Mouse (Mus musculus): Measurements from ENCODE around the gene Dusp1.

The Dusp1 gene

DNA sequence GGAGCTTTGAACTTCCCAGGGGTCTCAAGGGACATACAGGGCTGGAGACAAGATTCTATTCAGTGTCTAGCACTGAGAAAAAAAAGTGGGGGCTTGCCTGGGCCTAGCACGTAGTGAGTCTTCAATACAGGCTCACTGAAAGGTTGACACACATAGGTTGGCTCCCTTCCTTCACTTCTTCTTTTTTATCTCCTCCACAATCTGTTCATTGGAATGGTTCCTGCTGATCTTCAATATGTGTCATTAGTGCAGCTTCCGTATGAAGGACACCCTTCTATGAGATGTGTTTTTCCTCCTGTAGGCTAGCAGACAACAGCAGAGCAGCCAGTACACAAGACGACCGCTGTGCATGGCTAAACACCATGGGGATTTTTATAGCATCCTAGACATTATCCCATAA, 37.1 kb downstream of the Dusp1 start:
- no peak for DNase-seq (ENCODE audit: low spot score in 2 of 2)

DNA sequence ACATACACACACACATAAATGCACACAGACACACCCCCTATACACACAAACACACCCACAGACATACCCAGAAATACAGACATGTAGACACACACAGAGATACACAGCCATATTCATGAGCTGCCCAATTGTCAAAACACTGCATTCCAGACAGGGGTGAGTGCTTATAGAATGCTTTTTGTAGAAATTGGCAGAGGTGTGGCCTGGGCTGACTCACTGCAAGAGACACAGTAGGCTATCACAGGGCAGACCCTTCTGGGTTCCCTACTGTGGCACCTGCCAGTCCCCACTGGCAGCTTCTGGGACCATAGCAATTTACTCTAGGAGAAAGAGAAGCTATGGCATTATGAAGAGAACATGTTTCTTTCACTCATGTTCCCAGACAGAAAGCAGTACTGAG, 37.6 kb downstream of the Dusp1 start:
- DNase-seq (ENCODE audit: low spot score in 2 of 2), result no peak

DNA sequence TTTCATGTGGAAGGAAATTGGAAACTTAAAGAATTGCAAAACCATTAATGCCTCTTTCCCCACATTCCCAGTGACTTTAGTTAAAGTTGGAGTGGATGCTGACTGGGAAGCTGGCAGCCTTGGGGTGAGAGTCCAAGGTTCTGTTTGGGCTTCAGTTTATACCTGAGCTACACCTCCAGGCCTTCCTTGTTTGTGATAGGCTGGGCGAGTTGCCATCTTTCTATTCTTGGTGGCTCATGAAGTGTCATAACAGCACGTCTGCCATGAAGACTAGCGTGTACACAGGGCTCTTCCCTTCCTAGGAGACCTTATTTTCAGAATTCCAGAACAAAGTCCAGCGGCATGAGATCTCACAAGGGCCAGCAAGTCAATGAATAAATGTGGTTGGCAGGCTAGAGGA, 39.2 kb downstream of the Dusp1 start:
- no peak for DNase-seq (ENCODE audit: low spot score in 2 of 2)

DNA sequence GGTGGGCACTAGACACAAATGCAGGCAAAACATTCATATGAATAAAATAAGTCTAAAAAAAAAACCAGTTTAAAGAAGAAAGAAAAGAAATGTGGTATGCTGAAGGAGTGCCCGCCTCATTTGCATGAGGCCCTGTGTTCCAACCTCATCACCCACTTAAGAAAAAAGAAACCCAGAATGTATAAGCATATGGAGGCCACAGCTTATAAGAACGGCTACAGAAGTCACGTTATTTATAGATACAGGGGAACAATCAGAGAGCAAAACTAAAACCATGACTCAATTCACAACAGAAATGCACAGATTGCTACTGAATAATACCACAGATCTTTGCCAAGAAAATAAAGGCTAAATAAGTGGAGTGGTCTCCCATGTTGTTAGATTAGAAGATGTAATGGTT, 43.6 kb downstream of the Dusp1 start:
- no peak for DNase-seq (ENCODE audit: low spot score in 2 of 2)

DNA sequence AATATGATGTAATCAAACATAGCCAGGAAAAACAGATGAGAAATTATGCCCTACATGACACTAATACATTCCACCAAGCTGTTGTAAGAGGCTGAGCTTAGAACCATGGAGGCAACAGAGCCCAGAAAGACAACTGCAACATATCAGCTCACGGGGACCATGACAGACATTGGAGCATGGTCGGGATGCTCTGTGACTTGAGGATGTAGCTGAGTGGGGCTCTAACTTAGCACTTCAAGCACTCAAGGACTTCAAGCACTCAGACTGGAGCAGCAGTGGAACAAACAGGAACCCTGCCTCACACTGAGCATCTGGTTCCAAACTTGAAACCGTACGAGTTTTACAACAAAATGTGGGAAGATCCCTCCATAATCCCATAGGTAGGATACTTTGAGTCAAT, 46.3 kb downstream of the Dusp1 start:
- DNase-seq (ENCODE audit: low spot score in 2 of 2), result no peak

DNA sequence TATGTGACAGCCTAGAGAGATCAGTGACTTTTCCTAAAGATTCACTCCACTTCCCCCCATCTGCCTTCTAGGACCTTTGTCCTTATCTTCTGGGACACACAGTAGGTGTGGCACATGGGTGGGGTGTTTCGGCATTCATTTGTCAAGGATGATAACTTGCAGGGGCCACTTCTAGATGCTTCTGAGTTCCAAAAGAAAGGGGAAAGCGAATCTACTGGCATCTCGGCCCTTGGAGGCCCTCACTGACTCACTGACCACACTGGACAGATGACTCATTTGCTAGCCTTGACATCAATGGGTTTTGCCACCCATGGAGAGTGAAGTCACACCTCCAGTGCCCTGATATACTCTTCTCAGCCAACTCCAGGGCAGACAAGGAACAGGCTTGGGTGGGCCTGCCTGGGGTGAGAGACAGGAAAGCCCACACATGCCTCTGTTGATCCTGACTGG, 47.3 kb downstream of the Dusp1 start:
- DNase-seq (ENCODE audit: low spot score in 2 of 2), result no peak

DNA sequence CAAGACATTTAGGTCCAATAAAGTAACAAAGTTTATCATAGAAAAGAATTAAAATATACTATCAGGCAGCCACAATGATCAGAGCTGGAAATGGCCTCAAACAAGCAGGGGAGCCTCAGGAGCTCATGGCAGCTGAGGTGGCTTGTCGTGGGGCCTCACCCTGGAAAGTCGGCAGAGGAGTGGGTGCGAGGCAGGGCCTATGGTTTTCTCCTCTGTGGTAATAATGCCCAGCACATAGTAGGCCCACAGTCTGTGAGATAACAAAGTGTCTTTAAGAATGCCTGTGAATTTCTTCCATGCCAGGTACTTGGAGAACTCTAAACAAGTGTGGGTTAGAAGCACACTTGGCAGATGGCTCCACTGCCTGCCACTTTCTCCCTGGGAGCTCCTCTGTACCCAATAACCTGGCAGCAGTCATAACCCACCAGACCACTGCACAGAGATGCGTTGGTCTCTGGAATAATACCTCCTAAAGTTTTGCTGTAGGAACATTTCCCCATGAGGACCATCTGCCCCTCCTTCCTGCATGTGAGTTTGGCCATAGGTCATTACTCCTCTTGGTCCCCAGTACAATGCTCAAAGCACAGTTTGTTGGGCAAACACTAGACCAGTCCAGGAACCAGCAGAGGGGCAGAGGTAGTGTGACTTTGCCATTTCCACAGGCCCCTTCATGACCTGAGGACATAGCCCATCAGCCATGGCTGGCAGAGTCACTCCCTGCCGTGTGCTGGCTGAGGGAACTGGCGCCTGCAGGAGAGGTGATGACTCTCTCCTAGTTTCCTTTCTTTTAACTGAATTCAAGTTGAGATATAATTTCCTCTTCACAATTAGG, 48.3 kb downstream of the Dusp1 start:
- DNase-seq (ENCODE audit: low spot score in 2 of 2), result no peak

DNA sequence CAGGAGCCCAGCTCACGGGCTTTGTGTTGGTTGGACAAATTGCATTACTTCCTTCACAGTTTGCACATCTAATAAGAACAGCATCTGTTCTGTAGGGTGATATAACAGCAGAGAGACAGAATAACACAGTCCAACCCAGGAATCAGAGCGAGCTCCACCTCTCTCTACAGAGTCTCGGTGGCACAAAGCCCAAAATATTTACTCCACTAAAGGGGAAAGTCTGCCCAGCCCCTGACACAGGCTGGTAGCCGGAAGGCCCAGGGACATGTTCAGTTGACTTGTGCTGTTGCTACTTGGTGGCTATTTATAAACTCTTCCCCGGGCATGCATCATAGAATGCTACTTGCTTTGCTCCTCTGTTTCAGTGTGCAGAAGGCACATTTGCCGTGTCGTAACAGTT, 49.0 kb downstream of the Dusp1 start:
- no peak for DNase-seq (ENCODE audit: low spot score in 2 of 2)

DNA sequence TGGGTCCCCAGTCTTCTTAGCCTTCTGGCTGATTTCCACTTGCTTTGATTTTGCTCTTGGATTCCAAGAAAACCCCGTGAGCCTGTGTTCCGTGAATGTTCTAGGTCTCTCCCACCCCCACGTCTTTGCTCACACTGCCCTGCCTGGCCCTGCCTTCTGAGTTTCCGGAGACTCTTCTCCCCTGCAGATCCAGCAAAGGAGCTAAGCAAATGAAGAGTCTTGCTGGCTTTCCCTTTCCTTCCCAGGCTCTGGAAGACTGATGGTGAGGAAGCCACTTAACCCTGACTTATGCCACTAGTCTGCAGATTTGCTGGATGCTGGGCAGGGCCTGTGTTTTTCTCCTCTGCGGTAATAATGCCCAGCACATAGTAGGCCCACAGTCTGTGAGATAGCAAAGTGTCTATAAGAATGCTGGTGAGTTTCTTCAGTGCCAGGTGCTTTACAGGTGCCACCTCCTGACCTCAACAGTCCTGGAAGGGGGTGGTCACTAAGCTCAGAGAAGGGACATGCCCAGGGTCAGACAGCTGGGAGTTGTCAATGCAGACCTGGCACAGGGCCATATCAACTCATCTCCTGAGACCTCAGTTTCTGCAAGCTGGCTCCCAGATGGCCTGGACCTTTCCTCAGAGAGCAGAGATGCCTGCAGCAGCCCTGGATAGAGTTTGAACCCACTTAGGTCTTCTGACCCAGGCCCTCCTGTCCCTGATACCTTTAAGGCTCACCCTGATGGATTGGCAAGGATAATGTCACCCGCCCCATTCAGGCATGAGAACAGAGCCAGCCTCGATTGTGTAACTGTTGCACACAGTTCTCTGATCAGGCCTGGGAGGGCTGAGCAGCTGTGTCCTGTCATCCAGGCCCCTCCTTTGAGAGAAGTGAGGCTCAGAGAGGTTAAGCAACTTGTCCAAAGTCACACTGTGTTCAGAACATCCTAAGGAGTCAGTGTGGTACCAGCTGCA, 49.8 kb downstream of the Dusp1 start:
- no peak for DNase-seq (ENCODE audit: low spot score in 2 of 2)

DNA sequence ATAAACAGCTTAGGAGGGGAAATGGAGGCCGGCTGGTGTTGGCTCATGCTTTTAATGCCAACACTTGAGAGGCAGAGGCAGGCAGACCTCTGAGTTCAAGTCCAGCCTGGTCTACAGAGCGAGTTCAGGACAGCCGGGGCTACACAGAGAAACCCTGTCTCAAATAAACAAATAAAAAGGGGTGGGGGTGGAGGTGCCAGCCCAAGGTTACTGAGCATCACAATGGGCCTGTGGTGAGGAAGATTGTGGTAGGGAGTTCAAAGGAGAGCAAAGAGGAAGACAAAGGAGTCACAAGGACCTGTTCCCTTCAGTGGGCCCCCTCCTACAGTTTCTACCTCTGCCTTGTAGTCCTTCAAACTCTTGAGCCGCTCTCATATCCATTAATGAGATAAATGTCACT, 50.7 kb downstream of the Dusp1 start:
- no peak for DNase-seq (ENCODE audit: low spot score in 2 of 2)

DNA sequence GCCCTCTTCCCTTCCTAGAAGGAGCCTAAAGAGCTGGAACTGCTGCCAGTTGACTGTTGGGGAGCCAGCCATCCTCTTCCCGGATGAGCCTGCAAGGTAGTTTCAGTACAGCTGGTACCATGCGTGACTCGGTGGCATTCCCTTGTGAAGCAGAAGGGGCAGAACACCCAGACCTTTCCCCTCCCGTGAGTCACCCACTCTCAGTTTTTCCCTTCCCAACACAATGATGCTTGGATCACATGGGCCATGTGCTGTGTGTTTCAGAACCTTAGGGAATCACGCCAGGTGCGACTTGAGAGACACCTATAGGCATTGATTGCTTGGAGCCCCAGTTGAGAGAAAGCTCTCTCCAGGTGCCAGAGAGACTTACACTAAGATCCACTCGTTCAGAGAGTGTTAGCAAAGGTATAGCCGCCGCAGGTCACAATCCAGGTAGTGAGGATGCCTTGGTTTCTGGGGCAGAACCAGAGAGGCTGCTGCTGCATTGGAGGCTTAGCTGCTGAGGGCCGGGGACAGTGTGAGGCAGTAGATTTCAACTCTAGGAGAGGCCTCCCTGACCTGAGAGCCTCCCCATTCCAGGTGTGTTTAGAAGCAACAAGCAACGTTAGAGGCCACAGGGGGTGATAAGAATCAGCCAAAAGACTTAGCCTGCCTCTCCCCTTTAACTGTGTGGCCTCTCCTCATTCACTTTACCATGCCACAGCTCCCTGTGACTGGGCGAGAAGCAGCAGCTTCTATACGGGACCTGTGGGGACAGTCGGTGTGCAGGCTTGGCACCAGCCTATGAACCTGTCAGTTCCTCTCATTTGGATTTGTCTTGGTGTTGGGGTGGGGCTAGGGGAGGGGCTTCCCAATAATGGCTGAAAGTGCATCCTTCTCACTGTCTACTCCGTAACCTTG, 51.5 kb downstream of the Dusp1 start:
- DNase-seq (ENCODE audit: low spot score in 2 of 2), result no peak

DNA sequence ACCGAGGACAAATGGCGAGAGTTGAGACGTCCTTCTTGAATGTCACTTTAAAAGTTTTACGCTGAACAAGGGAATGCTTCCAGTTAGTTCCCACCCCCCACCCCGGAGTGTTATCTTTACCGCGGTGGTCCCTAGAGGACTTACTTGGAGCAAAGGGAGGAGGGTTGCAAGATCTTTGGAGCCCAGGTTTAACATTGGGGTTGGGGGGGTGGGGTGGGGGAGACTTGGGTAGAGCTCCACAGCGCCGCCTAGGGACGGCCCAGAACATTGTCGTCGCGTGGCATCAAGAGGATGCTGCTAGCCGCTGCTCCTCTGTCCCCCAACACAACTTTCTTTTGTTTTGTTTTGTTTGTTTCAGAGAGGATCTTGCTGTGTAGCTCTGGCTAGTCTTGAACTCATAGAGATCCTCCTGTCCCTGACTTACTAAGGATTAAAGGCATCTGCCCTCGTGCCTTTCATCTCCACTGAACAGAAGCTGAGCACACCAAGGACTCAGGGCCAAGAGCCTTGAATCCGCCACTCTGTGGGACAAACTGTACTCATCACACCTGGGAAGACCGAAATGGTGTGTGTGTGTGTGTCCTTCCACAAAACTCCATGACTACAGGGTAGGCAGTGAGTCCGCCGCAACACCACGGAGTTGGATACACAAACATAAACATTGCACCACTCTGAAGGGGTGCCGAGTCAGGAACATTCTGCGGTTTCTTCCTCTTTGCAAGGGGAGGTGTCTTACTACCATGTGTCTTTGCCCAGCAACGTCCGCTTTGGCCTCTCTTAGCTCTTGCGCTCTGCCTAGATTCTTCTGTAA, 52.8 kb downstream of the Dusp1 start:
- peak; percentile 60 to 72 for DNase-seq (ENCODE audit: low spot score in 2 of 2)

DNA sequence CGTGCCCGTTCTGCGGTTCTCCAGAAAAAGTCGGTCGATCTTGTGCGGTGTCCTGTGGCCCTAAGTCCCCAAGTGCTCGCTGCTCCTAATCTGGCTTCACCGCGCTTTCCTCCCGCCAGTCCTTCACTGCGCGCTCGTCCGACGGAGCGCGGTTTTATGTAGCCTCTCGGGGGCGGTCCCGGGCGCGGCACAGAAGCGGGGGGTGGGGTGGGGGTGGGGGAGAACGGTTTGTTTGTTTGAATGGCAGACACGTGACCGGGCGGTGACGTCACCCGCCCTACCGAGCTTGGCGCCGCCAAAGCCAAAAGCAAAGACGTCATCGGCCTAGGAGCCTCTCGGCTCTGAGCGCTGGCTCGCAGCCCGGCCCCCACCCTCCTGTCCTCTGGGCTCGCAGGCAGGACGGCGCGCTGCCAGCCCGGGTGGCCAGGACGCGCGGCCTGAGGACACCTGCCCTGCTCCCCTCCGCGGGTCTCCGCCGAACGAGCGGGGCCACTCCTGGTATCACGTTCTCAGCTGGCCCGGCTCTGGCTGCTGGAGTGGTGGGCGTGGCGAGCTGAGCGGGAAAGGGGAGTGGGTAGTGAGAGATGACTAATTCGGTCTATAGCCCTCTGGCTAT, 53.5 kb downstream of the Dusp1 start:
- peak; percentile 80 to 97 for DNase-seq (ENCODE audit: low spot score in 2 of 2)

DNA sequence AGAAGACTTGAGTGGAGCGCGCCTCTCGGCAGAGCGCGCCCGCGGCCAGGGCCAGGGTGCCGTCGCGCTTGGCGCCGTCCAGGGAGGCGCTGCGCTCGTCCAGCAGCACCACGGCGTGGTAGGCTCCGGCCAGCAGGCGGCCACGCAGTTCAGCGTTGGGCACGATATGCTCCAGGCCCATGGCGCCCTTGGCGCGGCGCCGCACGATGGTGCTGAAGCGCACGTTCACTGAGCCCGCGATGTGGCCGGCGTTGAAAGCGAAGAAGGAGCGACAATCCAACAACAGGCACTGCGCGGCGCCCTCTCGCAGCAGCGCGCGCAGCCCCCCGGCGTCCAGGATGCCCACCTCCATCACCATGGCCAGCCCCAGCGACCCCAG, 54.0 kb downstream of the Dusp1 start:
- peak; percentile 55 to 81 for DNase-seq (ENCODE audit: low spot score in 2 of 2)

DNA sequence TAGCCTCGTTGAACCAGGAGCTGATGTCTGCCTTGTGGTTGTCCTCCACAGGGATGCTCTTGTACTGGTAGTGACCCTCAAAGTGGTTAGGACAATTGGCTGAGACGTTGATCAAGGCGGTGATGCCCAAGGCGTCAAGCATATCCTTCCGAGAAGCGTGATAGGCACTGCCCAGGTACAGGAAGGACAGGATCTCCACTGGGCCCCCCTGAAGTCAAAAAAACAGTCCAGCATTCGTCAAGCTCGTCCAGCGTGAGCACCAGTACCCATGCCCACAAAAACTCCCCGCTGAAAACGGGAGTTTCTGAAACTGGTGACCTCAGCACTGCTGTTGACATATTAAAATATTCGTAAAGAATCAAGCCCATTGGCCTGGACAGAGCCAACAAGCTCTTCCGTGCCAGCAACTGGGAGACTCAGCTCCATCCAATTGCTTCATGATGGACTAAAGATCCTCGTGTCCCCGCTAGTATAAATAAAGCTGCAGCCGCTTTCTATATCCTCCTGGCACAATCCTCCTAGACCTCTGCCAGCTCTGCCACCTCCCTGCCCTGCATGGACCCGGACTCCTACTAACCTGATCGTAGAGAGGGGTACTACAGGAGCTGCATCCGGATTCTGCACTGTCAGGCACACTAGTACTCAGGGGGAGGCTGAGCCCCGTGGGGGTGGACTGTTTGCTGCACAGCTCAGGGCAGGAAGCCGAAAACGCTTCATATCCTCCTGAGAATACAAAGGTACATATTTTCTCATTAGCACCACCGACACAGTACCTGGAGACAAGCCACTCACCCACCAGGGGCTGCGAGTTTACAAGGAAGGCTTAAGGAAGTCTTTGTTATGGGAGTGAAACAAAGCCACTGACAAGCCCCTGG, 54.7 kb downstream of the Dusp1 start:
- peak in 1 of 2 experiments; percentile 31 for DNase-seq (ENCODE audit: low spot score in 2 of 2)

DNA sequence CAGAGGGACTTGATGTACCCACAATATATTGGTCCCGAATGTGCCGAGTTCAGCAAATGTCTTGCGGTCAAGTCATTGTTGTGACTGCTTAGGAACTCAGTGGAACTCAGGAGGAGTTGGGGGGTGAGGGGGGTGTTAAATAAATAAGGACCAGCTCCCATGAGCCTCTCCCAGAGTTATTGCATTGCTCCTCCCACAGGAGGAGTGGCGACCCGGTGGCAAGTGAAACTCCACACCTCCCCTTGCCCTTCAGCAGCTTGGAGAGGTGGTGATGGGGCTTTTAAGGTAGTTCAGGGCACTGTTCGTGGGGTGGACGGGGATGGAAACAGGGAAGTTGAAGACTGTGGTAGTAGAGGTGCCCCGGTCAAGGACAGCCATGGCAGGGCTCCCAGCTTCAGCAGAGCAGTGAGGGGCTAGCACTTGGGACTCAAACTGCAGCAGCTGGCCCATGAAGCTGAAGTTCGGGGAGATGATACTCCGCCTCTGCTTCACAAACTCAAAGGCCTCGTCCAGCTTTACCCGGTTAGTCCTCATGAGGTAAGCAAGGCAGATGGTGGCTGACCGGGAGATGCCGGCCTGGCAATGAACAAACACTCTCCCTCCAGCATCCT, 55.8 kb downstream of the Dusp1 start:
- DNase-seq (ENCODE audit: low spot score in 2 of 2), result no peak

DNA sequence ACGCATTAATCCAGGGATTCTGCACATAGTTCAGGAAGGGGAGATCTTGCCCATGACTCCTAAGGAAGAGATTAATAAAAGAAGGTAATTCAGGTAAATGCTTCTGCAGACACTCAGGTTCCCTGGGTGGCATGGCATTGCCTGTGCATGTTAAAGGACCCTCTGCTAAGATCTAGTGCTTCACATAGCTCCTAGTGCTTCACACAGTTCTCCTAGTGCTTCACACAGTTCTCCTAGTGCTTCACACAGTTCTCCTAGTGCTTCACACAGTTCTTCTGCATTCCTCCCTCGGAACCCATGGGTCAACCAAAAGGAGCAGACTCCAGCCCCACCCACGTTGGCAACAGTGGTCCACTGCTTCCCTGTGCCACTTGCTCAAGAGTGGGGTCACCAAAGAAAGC, 56.7 kb downstream of the Dusp1 start:
- no peak for DNase-seq (ENCODE audit: low spot score in 2 of 2)

DNA sequence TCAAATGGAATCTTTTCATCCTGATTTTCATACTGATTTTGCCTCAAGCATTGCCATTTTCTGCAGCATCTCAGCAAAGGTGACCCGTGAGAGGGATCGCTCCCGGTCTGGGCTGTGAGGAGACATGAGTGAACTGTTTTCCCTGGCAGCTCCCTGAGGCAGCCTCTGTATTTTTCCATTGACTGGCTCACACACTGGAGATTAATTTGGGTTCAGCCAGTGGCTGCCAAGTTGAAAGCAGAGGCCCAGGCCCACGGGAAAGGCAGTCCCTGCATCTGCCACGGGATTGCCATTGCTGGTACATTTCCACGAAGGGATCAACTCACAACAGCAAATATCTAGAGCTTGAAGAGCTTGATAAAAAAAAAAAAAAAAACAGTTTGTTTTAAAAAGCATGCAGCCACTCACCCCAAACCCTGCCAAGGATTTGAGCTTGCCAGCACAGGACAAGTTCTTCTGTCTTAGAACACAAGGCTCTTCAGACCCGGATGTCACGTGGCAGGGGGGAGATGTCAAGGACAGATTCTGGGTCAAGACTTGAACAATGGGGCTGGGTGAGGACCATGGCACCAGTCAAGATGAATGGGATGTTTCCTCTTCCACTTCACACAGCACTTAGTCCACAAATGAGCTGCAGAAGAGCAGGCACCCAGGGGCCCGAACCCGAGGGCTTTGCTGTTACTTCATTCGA, 57.8 kb downstream of the Dusp1 start:
- peak in 1 of 2 experiments; percentile 34 for DNase-seq (ENCODE audit: low spot score in 2 of 2)
